Mouse (Mus musculus) spleen, adult 2 months (tissue): ENCODE results near the gene Pde4d.

Experiments
- CTCF ChIP-seq: fragments of 200-500 bp; IDR thresholded peaks from 2 replicates; pipeline ENCODE4 v1.5.1; 2011; ENCODE audit warnings: mild to moderate bottlenecking, inconsistent platforms; ENCODE audit not compliant: insufficient read depth, insufficient read length, insufficient replicate concordance; ENCODE audit errors: extremely low read depth
- POLR2A ChIP-seq: fragments of 200-500 bp; IDR thresholded peaks from 2 replicates; pipeline ENCODE4 v1.6.1; 2011; ENCODE audit warnings: low read depth, low read length, inconsistent platforms

DNA sequence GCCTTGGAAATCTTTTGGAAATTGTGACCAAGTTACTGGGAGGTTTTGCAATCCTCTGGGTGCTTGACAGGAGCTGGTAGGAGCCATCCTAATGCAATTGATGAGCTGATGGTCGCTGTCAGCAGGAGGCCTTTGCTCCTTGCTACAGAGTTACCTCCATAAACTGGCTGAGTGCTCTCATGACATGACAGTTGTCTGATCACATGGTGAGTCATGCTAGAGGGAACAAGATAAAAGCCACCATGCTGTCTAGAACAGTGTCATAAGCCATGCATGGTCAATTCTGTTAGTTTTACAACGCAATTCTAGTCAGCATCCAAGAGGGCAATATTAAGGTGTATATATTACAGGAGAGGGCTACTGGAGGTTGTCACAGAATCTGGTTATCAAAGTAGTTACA, 34.3 kb upstream of the Pde4d start:
- TF ChIP-seq CTCF (no peak), POLR2A (no peak)
